Mouse (Mus musculus) bone marrow macrophage, adult 2 months (primary cell): ENCODE results near the gene Slc27a5. TPM values are rescaled to one million over a fixed set of nuclear protein-coding genes. Genes with fewer than 3 reads are reported as not detected.

Source experiments
- H3K27ac ChIP-seq: 2 replicates; pipeline ENCODE4 v1.5.1; 2012; ENCODE audit warnings: low read depth, low read length; ENCODE audit not compliant: insufficient read depth
- H3K4me1 ChIP-seq: 2 replicates; pipeline ENCODE4 v1.6.1; 2012; ENCODE audit warnings: low read length; ENCODE audit not compliant: control insufficient read depth, insufficient read depth
- H3K4me3 ChIP-seq: 2 replicates; pipeline ENCODE4 v1.5.1; 2012; ENCODE audit warnings: mild to moderate bottlenecking, low read length, moderate library complexity; ENCODE audit not compliant: insufficient read depth
- CTCF ChIP-seq: IDR thresholded peaks from 2 replicates; pipeline ENCODE4 v1.5.1; 2012; ENCODE audit warnings: low read depth, mild to moderate bottlenecking, low read length, moderate library complexity
- POLR2A ChIP-seq: IDR thresholded peaks from 2 replicates; pipeline ENCODE4 v1.6.1; 2012; ENCODE audit warnings: mild to moderate bottlenecking, low read depth, low read length, borderline replicate concordance
- polyA plus RNA-seq: library from polyadenylated mRNA; stranded (reverse); fragments of >200 nt; gene quantifications from 2 replicates; pipeline ENCODE4 v1.2.4, GENCODE M21; 2012; ENCODE audit not compliant: missing spikeins, insufficient read depth, insufficient read length

Slc27a5 gene
- polyA plus RNA-seq, 1 experiment, result not detected

- no peak overlapping the region for H3K4me3 ChIP-seq
- TF ChIP-seq CTCF, result no peak
- no peak for TF ChIP-seq POLR2A
- peaks cover 19% of the 10 kb centered on the region for H3K4me1 ChIP-seq
- H3K27ac ChIP-seq, result no peak overlapping the region
Measured at GRCm38 (mm10) chr7:12992222-12992621, 5.8 kb downstream of the Slc27a5 start.

DNA sequence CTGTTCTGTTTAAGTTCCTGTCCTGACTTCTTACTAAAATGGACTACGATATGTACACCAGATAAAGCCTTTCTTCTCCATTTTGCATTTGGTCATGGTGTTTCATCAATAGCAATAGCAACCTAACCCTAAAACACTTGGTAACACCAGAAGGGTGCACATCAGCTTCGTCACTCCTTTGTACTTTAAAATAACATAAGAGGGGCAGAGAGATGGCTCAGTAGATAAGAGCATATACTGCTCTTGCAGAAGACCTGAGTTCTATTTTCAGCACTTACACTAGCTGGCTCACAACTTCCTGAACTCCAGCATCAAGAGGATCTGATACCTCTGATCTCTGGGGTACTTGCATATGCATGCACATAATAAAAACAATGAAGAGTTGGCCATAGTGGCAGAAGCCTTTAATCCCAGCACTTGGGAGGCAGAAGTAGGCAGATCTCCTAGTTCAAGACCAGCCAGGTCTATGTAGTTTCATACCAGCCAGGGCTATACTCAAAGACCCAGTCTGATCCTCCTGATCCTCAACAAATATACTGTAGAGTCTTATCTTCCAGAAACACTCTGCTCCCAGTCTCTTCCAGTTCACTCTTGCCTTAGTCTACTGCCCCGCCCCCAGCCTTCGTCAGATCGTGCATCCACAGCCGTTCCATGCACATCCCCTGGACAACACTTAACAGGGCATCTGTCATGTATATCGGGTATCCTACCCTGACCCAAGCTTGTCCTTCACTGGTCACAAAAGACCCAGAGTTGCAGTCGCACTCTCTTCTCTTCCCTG lies 10.4 kb downstream of the Slc27a5 start:
- Histone ChIP-seq H3K27ac (peak overlapping the region; percentile 67), H3K4me1 (peaks cover 24% of the 10 kb centered on the region), H3K4me3 (no peak overlapping the region)
- TF ChIP-seq POLR2A (no peak), CTCF (no peak)

DNA sequence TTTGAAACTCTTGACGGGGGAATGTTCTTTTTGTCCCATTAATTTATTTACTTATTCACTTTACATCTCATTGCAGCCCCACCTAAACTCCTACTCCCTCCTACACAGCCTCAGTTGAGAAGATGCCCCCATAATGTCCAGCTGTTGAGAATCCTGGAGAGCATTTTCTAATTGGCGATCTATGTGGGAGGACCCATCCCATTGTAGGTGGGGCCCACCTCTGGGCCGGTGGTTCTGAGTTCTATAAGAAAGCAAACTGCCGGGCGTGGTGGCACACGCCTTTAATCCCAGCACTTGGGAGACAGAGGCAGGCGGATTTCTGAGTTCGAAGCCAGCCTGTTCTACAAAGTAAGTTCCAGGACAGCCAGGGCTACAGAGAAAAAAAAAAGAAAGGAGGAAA lies 11.1 kb downstream of the Slc27a5 start:
- no peak overlapping the region for H3K4me3 ChIP-seq
- peaks cover 24% of the 10 kb centered on the region for H3K4me1 ChIP-seq
- TF ChIP-seq POLR2A (no peak), CTCF (no peak)
- peak overlapping the region; percentile 67 for H3K27ac ChIP-seq

DNA sequence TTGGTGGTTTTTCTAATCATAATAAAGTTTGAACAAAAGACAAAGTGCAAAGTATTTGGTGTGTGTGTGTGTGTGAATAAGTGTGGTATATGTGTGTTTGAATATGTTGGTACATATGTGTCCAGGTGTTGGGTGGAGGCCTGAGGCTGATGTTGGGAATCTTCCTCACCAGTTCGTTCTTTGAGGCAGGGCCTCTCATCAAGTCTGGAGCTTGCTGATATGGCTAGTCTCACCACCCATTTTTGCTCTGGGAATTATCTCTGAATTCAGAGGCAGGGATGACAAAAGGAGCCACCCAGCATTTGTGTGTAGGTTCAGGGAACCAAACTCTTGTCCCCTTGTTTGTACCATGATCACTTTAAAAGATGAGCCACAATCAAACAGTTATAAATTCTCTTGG lies 12.3 kb downstream of the Slc27a5 start:
- H3K4me1 ChIP-seq, result peaks cover 19% of the 10 kb centered on the region
- TF ChIP-seq CTCF, result no peak
- TF ChIP-seq POLR2A, result no peak
- no peak overlapping the region for H3K27ac ChIP-seq
- H3K4me3 ChIP-seq, result no peak overlapping the region

DNA sequence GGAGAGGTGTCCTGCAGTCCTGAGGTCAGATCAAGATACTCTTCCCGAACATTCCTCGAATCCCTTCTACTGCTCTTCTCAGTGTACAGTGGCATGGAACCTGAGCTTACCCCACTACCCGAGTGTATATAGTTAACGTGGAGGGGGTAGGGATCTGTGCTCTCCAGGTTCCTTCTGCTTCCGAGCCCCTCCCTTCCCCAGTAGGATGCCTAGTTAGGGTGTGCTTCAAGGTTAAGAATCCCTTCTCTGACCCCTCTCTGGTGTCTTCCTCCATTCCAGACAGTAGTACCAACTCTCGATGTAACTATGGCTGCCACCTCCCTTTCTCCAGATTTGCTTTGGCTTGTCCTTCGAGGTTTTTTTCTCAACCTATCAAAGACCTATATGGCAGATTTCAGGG lies 17.7 kb downstream of the Slc27a5 start:
- Histone ChIP-seq H3K27ac (peak overlapping the region; percentile 44; the same call in 1 of the 2 replicates), H3K4me1 (peaks cover 22% of the 10 kb centered on the region), H3K4me3 (no peak overlapping the region)
- no peak for TF ChIP-seq POLR2A
- no peak for TF ChIP-seq CTCF

GRCm38 (mm10) chr7:12979776-12980175 lies 18.2 kb downstream of the Slc27a5 start:
- no peak overlapping the region for H3K4me3 ChIP-seq
- TF ChIP-seq CTCF (no peak), POLR2A (no peak)
- peaks cover 22% of the 10 kb centered on the region for H3K4me1 ChIP-seq
- peak overlapping the region; percentile 44 for H3K27ac ChIP-seq

DNA sequence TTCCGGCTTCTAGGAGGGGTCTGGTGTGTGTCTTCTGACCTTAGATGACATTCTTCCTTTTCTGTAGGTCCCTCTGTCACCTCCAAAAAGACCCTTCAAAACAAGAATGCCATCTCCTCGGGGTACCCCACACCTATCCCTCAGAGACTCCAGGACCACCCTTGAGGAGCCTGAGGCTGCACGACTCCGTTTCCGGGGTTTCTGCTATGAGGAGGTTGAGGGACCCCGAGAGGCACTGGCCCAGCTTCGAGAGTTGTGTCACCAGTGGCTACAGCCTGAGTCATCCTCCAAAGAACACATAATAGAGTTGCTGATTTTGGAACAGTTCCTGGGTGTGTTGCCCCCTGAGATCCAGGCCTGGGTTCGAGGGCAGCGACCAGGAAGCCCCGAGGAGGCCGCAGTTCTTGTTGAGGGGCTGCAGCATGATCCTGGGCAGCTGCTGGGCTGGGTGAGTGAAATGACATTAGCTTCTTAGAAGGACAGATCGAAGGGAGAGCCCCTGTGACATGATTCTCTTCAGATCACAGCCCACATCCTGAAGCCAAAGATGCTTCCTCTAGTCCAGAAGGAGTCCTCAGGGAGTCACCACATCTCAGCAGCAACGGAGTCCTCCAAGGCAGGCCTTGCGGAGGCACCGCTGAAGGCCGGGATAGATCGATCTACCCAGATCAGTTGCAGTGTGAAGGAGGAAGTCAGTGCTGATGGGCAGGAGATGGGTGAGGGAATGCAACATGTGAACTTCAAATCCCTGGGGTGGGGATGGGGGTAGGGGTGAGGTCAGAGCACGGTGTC lies 18.9 kb downstream of the Slc27a5 start:
- Histone ChIP-seq H3K4me1 (peaks cover 22% of the 10 kb centered on the region), H3K4me3 (peak overlapping the region; percentile 62; the same call in 1 of the 2 replicates), H3K27ac (peak overlapping the region; percentile 44)
- TF ChIP-seq POLR2A (no peak), CTCF (no peak)

- TF ChIP-seq CTCF (no peak), POLR2A (no peak)
- peaks cover 22% of the 10 kb centered on the region for H3K4me1 ChIP-seq
- peak within 1 kb of the TSS; percentile 82 for H3K27ac ChIP-seq
- peak within 1 kb of the TSS; percentile 70 for H3K4me3 ChIP-seq
Measured at GRCm38 (mm10) chr7:12977682-12978389, 20.2 kb downstream of the Slc27a5 start, which contains the start of gene Zfp446. TSS of gene Zfp446 (plus strand) at chr7:12977848.

GRCm38 (mm10) chr7:12970906-12971305 lies 27.1 kb downstream of the Slc27a5 start:
- TF ChIP-seq POLR2A, result no peak
- no peak for TF ChIP-seq CTCF
- Histone ChIP-seq H3K4me3 (no peak overlapping the region), H3K4me1 (peaks cover 19% of the 10 kb centered on the region), H3K27ac (no peak overlapping the region)
